Mouse (Mus musculus) bone marrow macrophage, adult 2 months (primary cell): Measurements from ENCODE around the gene Cphx3. TPM values are rescaled to one million over a fixed set of nuclear protein-coding genes. Genes with fewer than 3 reads are reported as not detected.
"Not testable (repeated sequence)": the region's sequence is repeated elsewhere in the genome, so short reads cannot be mapped to it uniquely, and the experiment has no call there.

Source experiments
- H3K27ac ChIP-seq: 2 replicates; pipeline ENCODE4 v1.5.1; 2012; ENCODE audit warnings: low read depth, low read length; ENCODE audit not compliant: insufficient read depth
- H3K4me1 ChIP-seq: 2 replicates; pipeline ENCODE4 v1.6.1; 2012; ENCODE audit warnings: low read length; ENCODE audit not compliant: control insufficient read depth, insufficient read depth
- H3K4me3 ChIP-seq: 2 replicates; pipeline ENCODE4 v1.5.1; 2012; ENCODE audit warnings: mild to moderate bottlenecking, low read length, moderate library complexity; ENCODE audit not compliant: insufficient read depth
- polyA plus RNA-seq: library from polyadenylated mRNA; stranded (reverse); fragments of >200 nt; gene quantifications from 2 replicates; pipeline ENCODE4 v1.2.4, GENCODE M21; 2012; ENCODE audit not compliant: missing spikeins, insufficient read depth, insufficient read length

Gene Cphx3
- polyA plus RNA-seq, 1 experiment = not detected

GRCm38 (mm10) chr14:26119095-26119494 is 37.0 kb downstream of the Cphx3 start:
- H3K4me3 ChIP-seq, H3K4me1 ChIP-seq, H3K27ac ChIP-seq: not testable (repeated sequence)

GRCm38 (mm10) chr14:26147095-26147494 is 65.0 kb downstream of the Cphx3 start:
- not testable (repeated sequence) for H3K27ac ChIP-seq, H3K4me1 ChIP-seq, H3K4me3 ChIP-seq

GRCm38 (mm10) chr14:26156032-26156431 is 73.9 kb downstream of the Cphx3 start:
- H3K4me3 ChIP-seq, H3K27ac ChIP-seq, H3K4me1 ChIP-seq: not testable (repeated sequence)

- H3K4me1 ChIP-seq, H3K27ac ChIP-seq, H3K4me3 ChIP-seq: not testable (repeated sequence)
Measured at GRCm38 (mm10) chr14:26161156-26161555, 79.1 kb downstream of the Cphx3 start.

GRCm38 (mm10) chr14:26162423-26162822 is 80.3 kb downstream of the Cphx3 start:
- H3K4me1 ChIP-seq, H3K4me3 ChIP-seq, H3K27ac ChIP-seq: not testable (repeated sequence)

- not testable (repeated sequence) for H3K4me3 ChIP-seq, H3K27ac ChIP-seq, H3K4me1 ChIP-seq
Measured at GRCm38 (mm10) chr14:26165266-26165665, 83.2 kb downstream of the Cphx3 start.

- not testable (repeated sequence) for H3K4me1 ChIP-seq, H3K27ac ChIP-seq, H3K4me3 ChIP-seq
Measured at GRCm38 (mm10) chr14:26173955-26174354, 91.9 kb downstream of the Cphx3 start.

- H3K4me3 ChIP-seq, H3K4me1 ChIP-seq, H3K27ac ChIP-seq: not testable (repeated sequence)
Measured at GRCm38 (mm10) chr14:26175028-26175427, 92.9 kb downstream of the Cphx3 start.

- H3K4me1 ChIP-seq, H3K4me3 ChIP-seq, H3K27ac ChIP-seq: not testable (repeated sequence)
Measured at GRCm38 (mm10) chr14:26181660-26182059, 99.6 kb downstream of the Cphx3 start.

- H3K4me3 ChIP-seq, H3K27ac ChIP-seq, H3K4me1 ChIP-seq: not testable (repeated sequence)
Measured at GRCm38 (mm10) chr14:26182380-26182779, 100.3 kb downstream of the Cphx3 start, which contains the start of gene Plac9b. Gene Plac9b, minus strand, starts transcription at chr14:26182480.

- H3K4me1 ChIP-seq, H3K27ac ChIP-seq, H3K4me3 ChIP-seq: not testable (repeated sequence)
Measured at GRCm38 (mm10) chr14:26186638-26187037, 104.5 kb downstream of the Cphx3 start.

GRCm38 (mm10) chr14:26188361-26188760 is 106.3 kb downstream of the Cphx3 start:
- not testable (repeated sequence) for H3K27ac ChIP-seq, H3K4me3 ChIP-seq, H3K4me1 ChIP-seq

GRCm38 (mm10) chr14:26197851-26198250 is 115.8 kb downstream of the Cphx3 start:
- H3K4me3 ChIP-seq, H3K27ac ChIP-seq, H3K4me1 ChIP-seq: not testable (repeated sequence)

- not testable (repeated sequence) for H3K4me1 ChIP-seq, H3K4me3 ChIP-seq, H3K27ac ChIP-seq
Measured at GRCm38 (mm10) chr14:26206197-26206925, 124.3 kb downstream of the Cphx3 start.

GRCm38 (mm10) chr14:26206926-26207247 is 124.8 kb downstream of the Cphx3 start, which contains the start of gene Tmem254b:
Gene Tmem254b, minus strand, starts transcription at chr14:26207041.
- not testable (repeated sequence) for H3K4me1 ChIP-seq, H3K27ac ChIP-seq, H3K4me3 ChIP-seq

GRCm38 (mm10) chr14:26216233-26217000 is 134.3 kb downstream of the Cphx3 start:
- H3K4me1 ChIP-seq, H3K27ac ChIP-seq, H3K4me3 ChIP-seq: not testable (repeated sequence)
